Mouse (Mus musculus) megakaryocyte, embryonic 14.5 days (primary cell): ENCODE results near the gene Fancm.

Experiments used
- FLI1 ChIP-seq: IDR thresholded peaks from 2 replicates; pipeline ENCODE4 v1.6.1; 2012; ENCODE audit warnings: low read length, inconsistent platforms, mixed read lengths
- GATA1 ChIP-seq: IDR thresholded peaks from 3 replicates; pipeline ENCODE4 v1.6.1; 2012; ENCODE audit warnings: mixed read lengths, low read length, inconsistent platforms, borderline replicate concordance

DNA sequence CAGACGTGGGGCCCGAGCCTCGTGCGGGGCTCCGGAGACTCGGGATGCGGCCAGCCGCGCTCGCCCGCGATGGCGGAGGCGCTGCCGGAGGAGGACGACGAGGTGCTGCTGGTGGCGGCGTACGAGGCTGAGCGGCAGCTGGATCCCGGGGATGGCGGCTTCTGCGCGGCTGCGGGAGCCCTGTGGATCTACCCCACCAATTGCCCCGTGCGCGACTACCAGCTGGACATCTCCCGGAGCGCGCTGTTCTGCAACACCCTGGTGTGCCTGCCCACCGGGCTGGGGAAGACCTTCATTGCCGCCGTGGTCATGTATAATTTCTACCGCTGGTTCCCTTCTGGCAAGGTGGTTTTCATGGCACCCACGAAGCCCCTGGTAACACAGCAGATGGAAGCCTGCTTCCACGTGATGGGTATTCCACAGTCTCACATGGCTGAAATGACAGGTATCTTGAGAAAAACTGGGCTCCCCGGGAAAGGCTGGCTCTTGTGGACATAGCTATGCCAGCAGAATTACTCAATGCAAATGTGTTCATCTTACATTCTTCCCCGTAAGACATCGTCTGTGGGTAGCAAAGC is 419 bp downstream of the Fancm start:
- no peak for TF ChIP-seq FLI1
- no peak for TF ChIP-seq GATA1
